Mouse (Mus musculus): ENCODE results near the gene Ccar1. TPM values are rescaled to one million over a fixed set of nuclear protein-coding genes. Genes with fewer than 3 reads are reported as not detected.
"Not testable (repeated sequence)": the region's sequence is repeated elsewhere in the genome, so short reads cannot be mapped to it uniquely, and the experiment has no call there.

Ccar1 gene
- polyA plus RNA-seq, 1 experiment = 171 TPM

GRCm38 (mm10) chr10:62793091-62793453 lies 986 bp upstream of the Ccar1 start:
- TF ChIP-seq CTCF (IDR thresholded peaks at IDR 0.05; ENCODE audit: borderline replicate concordance, control insufficient read depth, extremely low read depth, insufficient read depth, low read length, poor library complexity) (no peak), POLR2A (IDR thresholded peaks at IDR 0.05; ENCODE audit: control insufficient read depth, extremely low read depth, insufficient read depth, low read length, poor library complexity) (no peak)
- H3K36me3 ChIP-seq (ENCODE audit: control insufficient read depth, insufficient read depth, low read length) = peaks cover 20% of the 10 kb centered on the region

GRCm38 (mm10) chr10:62791251-62792176 lies 572 bp downstream of the Ccar1 start:
- Histone ChIP-seq H3K27ac (ENCODE audit: control insufficient read depth, insufficient read depth, low read length) (no peak overlapping the region), H3K27me3 (ENCODE audit: control insufficient read depth, insufficient read depth, low read length) (no peaks in the 10 kb centered on the region), H3K4me3 (ENCODE audit: control insufficient read depth, insufficient read depth, low read length) (peak overlapping the region; percentile 72), H3K36me3 (ENCODE audit: control insufficient read depth, insufficient read depth, low read length) (peaks cover 35% of the 10 kb centered on the region), H3K4me1 (replicated peaks; ENCODE audit: control insufficient read depth, insufficient read depth, low read length) (peaks cover 9% of the 10 kb centered on the region)
- no peak for DNase-seq
- WGBS = under 1% methylated on average over 68 of the region's 78 CpGs
- TF ChIP-seq POLR2A (IDR thresholded peaks at IDR 0.05; ENCODE audit: control insufficient read depth, extremely low read depth, insufficient read depth, low read length, poor library complexity) = no peak
- TF ChIP-seq CTCF (IDR thresholded peaks at IDR 0.05; ENCODE audit: borderline replicate concordance, control insufficient read depth, extremely low read depth, insufficient read depth, low read length, poor library complexity) = no peak

More at GRCm38 (mm10) chr10:62793091-62793453, 986 bp upstream of the Ccar1 start:
- Histone ChIP-seq H3K27ac (ENCODE audit: control insufficient read depth, insufficient read depth, low read length) (peak overlapping the region; percentile 84; the same call in 1 of the 2 replicates), H3K27me3 (ENCODE audit: control insufficient read depth, insufficient read depth, low read length) (no peaks in the 10 kb centered on the region), H3K4me1 (replicated peaks; ENCODE audit: control insufficient read depth, insufficient read depth, low read length) (peaks cover 9% of the 10 kb centered on the region), H3K4me3 (ENCODE audit: control insufficient read depth, insufficient read depth, low read length) (no peak overlapping the region)
- WGBS = 82% methylated on average over 2 of the region's 2 CpGs
- no peak for DNase-seq

GRCm38 (mm10) chr10:62781776-62782175 lies 10.3 kb downstream of the Ccar1 start:
- not testable (repeated sequence) for H3K27ac ChIP-seq (ENCODE audit: control insufficient read depth, insufficient read depth, low read length); H3K4me1 ChIP-seq (replicated peaks; ENCODE audit: control insufficient read depth, insufficient read depth, low read length); DNase-seq; H3K4me3 ChIP-seq (ENCODE audit: control insufficient read depth, insufficient read depth, low read length); H3K27me3 ChIP-seq (ENCODE audit: control insufficient read depth, insufficient read depth, low read length)
- H3K36me3 ChIP-seq (ENCODE audit: control insufficient read depth, insufficient read depth, low read length) = peaks cover 93% of the 10 kb centered on the region
- WGBS = 91% methylated on average over 1 of the region's 1 CpGs

DNA sequence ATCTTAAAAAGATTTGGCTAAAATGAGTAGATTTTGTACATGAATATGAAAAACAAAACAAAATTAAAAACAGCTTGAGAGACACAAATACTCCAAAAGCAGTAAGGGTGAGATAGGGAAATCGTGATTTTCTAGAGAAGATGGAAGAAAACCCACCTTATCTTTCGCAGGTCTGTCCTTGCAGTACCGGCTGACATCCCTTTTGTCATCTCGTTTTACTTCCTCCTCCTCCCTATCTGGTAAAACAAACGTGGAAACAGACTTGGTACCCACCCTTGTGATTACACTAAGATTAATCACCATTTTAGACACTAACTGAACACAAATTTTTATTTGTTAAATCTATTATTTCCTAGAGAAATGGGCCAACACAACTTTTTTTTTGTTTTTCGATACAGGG lies 41.3 kb downstream of the Ccar1 start:
- Histone ChIP-seq H3K27me3 (ENCODE audit: control insufficient read depth, insufficient read depth, low read length) (no peaks in the 10 kb centered on the region), H3K36me3 (ENCODE audit: control insufficient read depth, insufficient read depth, low read length) (peaks cover 90% of the 10 kb centered on the region), H3K4me1 (replicated peaks; ENCODE audit: control insufficient read depth, insufficient read depth, low read length) (no peaks in the 10 kb centered on the region), H3K4me3 (ENCODE audit: control insufficient read depth, insufficient read depth, low read length) (no peak overlapping the region), H3K27ac (ENCODE audit: control insufficient read depth, insufficient read depth, low read length) (no peak overlapping the region)
- DNase-seq = no peak
- TF ChIP-seq POLR2A (IDR thresholded peaks at IDR 0.05; ENCODE audit: control insufficient read depth, extremely low read depth, insufficient read depth, low read length, poor library complexity) = no peak
- TF ChIP-seq CTCF (IDR thresholded peaks at IDR 0.05; ENCODE audit: borderline replicate concordance, control insufficient read depth, extremely low read depth, insufficient read depth, low read length, poor library complexity) = no peak
- WGBS = 89% methylated on average over 6 of the region's 6 CpGs

DNA sequence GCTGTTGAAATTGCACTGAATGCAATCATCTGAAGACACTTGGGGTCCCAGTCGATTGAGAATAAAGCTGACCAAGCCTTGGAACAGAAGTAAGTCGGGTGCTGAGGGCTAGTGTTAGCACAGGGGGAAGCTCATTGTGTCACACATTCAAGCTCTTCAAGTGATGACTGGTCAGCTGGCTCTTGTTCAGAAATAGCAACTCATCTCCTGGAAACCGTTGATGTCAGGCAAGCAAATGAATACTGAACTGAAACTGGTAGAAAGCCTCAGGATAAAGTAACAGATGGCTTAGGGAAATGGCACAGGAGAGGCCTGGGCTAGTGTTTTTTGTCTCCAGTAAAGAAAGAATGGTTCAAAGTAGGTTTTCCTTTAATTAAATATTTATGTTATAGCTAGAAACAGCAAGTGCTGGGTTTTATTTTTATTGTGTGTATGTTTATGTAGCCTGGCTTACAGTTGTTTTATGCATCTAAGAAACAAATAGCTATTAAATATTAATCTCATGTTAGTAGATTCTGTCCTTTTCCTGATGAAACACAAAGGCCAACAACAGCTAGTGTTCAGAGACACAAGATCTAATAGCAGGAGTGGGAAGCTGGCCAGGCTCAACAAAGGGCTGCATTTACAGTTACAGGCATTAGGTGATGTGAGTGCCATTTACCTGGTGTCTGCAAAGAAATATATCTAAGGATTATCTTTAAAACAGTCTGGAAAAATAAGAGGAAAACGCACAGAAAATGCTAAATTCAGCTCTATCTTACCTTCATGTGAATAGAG lies 51.9 kb downstream of the Ccar1 start:
- no peak overlapping the region for H3K4me3 ChIP-seq (ENCODE audit: control insufficient read depth, insufficient read depth, low read length)
- no peak for DNase-seq
- TF ChIP-seq POLR2A (IDR thresholded peaks at IDR 0.05; ENCODE audit: control insufficient read depth, extremely low read depth, insufficient read depth, low read length, poor library complexity) = no peak
- no peak for TF ChIP-seq CTCF (IDR thresholded peaks at IDR 0.05; ENCODE audit: borderline replicate concordance, control insufficient read depth, extremely low read depth, insufficient read depth, low read length, poor library complexity)
- WGBS = 81% methylated on average over 4 of the region's 4 CpGs
- H3K36me3 ChIP-seq (ENCODE audit: control insufficient read depth, insufficient read depth, low read length) = peaks cover 19% of the 10 kb centered on the region
- no peaks in the 10 kb centered on the region for H3K27me3 ChIP-seq (ENCODE audit: control insufficient read depth, insufficient read depth, low read length)
- no peaks in the 10 kb centered on the region for H3K4me1 ChIP-seq (replicated peaks; ENCODE audit: control insufficient read depth, insufficient read depth, low read length)
- no peak overlapping the region for H3K27ac ChIP-seq (ENCODE audit: control insufficient read depth, insufficient read depth, low read length)

DNA sequence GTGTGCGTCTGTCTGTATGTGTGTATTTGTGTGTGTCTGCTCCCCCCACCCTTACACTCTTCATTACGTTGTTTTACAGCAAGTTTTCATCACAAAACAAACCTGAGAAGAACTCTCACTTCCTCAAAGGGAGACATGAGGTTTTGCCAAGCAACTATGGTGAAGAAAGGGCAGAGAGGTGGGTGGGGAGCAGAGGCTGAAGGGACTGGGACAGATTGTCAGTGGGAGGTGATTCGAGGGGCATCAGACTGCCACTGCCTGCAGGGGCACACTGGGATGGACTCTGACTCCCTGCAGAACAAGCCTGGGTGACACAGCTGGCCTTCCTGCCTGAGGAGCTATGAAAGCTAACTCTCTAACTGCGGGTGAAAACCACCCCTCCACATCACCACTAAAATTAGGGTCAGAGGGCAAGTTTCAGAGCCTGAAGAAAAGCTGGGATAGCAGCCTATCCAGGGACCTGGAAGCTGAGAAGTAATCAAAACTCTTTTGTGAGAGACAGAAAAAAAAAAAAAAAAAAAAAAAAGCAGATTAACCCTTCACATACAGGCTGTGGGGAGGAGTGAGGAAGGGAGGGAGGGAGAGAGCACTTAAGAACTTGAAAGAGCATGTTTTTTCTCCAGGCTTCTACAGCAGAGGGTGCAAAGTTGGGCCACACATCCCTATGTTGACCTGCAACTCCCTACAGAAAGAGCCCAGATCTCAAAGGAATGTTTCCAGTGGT lies 55.0 kb downstream of the Ccar1 start:
- H3K27ac ChIP-seq (ENCODE audit: control insufficient read depth, insufficient read depth, low read length) = no peak overlapping the region
- H3K4me1 ChIP-seq (replicated peaks; ENCODE audit: control insufficient read depth, insufficient read depth, low read length) = no peaks in the 10 kb centered on the region
- no peaks in the 10 kb centered on the region for H3K27me3 ChIP-seq (ENCODE audit: control insufficient read depth, insufficient read depth, low read length)
- DNase-seq = no peak
- TF ChIP-seq CTCF (IDR thresholded peaks at IDR 0.05; ENCODE audit: borderline replicate concordance, control insufficient read depth, extremely low read depth, insufficient read depth, low read length, poor library complexity) = no peak
- no peak for TF ChIP-seq POLR2A (IDR thresholded peaks at IDR 0.05; ENCODE audit: control insufficient read depth, extremely low read depth, insufficient read depth, low read length, poor library complexity)
- H3K36me3 ChIP-seq (ENCODE audit: control insufficient read depth, insufficient read depth, low read length) = peaks cover 3% of the 10 kb centered on the region; the same call in 1 of the 2 replicates
- 42% methylated on average over 4 of the region's 4 CpGs for WGBS
- H3K4me3 ChIP-seq (ENCODE audit: control insufficient read depth, insufficient read depth, low read length) = no peak overlapping the region
